Mouse (Mus musculus): ENCODE measurements at regions not wholly inside any gene's neighbourhood (a gene's known extent, or its start where the extent isn't known, plus 50 kb on each side); places are given as distances from the start of the nearest gene placed in this dataset.

DNA sequence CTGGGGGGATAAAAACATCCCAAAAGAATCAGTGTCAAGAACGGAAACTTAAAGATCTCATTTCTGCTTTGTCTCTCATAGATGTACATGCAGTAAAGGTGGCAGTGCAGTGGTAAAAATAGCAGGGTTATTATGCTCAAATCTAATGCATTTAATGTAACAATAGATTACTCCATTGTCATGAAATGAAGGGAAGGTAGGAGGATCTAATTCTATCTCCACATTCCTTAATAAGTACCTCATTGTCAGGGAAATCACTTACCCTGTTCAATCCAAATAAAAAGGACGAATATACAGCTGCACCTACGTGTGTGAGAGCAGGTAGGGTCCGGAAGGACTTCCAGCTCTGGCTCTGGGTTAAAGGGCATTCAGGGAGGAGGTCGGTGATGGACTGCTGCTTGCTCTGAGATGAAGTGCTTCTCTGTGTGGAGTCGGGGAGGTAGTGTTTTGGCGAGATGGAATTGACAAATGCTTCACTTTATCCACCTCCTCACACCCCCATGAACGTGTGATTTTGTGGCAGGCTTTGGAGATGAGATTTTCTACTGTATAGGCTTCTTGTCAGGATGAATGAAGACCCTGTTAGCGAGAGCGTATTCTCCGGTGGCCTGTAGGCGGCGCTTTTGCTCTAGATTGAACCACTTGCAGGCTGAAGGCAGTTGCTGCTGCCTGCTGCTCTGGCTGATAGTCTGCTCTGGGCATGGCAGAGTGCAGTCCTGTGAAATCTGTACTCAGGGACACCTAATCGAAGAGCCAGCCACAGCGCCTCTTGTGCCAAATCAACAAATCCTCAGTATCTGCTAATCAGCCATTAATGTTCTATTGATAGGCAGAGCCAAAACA is 424.5 kb downstream of the Igsf11 start:
- no peak overlapping the region for H3K4me3 ChIP-seq (ENCODE audit: low read depth, low read length)
- no peaks in the 10 kb centered on the region for H3K9me3 ChIP-seq (replicated peaks; ENCODE audit: control insufficient read depth, insufficient read depth, low read length, poor library complexity, severe bottlenecking)
- no peaks in the 10 kb centered on the region for H3K36me3 ChIP-seq (ENCODE audit: control insufficient read depth, insufficient read depth, low read length, poor library complexity, severe bottlenecking)
- no peak overlapping the region for H3K9ac ChIP-seq (ENCODE audit: low read depth, poor library complexity, severe bottlenecking)
- H3K27me3 ChIP-seq (ENCODE audit: control insufficient read depth, insufficient read depth, low read length, poor library complexity, severe bottlenecking), result no peaks in the 10 kb centered on the region
- H3K27ac ChIP-seq (ENCODE audit: insufficient read depth, low read length), result no peak overlapping the region
- TF ChIP-seq CTCF (IDR thresholded peaks at IDR 0.05; ENCODE audit: low read depth, low read length), result peak; percentile 64
- no peak for TF ChIP-seq EP300 (IDR thresholded peaks at IDR 0.05; ENCODE audit: insufficient read depth, low read depth, low read length)
- no peaks in the 10 kb centered on the region for H3K4me1 ChIP-seq (ENCODE audit: control insufficient read depth, insufficient read depth, low read length)

DNA sequence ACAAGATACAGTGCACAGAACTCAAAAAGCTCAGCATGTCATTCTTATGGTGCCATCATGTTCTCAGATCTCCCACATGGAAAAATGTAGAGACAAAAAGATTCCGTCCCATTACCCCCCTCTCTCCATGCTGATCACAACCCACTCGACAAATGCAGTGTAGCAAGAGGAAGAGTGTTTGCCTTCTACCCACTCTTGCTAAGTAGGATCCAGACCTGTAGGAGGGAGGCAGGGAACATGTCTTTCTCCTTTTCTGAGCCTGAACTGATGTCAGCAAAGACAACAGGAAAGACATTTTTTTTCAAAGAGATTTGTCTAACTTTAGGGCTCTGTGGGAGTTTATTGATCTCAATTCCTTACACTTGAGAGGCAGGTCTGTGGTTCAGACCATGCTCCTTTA is 433.2 kb downstream of the Igsf11 start:
- Histone ChIP-seq H3K27me3 (ENCODE audit: control insufficient read depth, insufficient read depth, low read length, poor library complexity, severe bottlenecking) (no peaks in the 10 kb centered on the region), H3K36me3 (ENCODE audit: control insufficient read depth, insufficient read depth, low read length, poor library complexity, severe bottlenecking) (no peaks in the 10 kb centered on the region), H3K27ac (ENCODE audit: insufficient read depth, low read length) (no peak overlapping the region), H3K9me3 (replicated peaks; ENCODE audit: control insufficient read depth, insufficient read depth, low read length, poor library complexity, severe bottlenecking) (no peaks in the 10 kb centered on the region), H3K4me1 (ENCODE audit: control insufficient read depth, insufficient read depth, low read length) (no peaks in the 10 kb centered on the region), H3K9ac (ENCODE audit: low read depth, poor library complexity, severe bottlenecking) (no peak overlapping the region), H3K4me3 (ENCODE audit: low read depth, low read length) (no peak overlapping the region)
- TF ChIP-seq EP300 (IDR thresholded peaks at IDR 0.05; ENCODE audit: insufficient read depth, low read depth, low read length) (no peak), POLR2A (IDR thresholded peaks at IDR 0.05; ENCODE audit: insufficient read depth, low read length) (no peak), CTCF (IDR thresholded peaks at IDR 0.05; ENCODE audit: low read depth, low read length) (no peak)

DNA sequence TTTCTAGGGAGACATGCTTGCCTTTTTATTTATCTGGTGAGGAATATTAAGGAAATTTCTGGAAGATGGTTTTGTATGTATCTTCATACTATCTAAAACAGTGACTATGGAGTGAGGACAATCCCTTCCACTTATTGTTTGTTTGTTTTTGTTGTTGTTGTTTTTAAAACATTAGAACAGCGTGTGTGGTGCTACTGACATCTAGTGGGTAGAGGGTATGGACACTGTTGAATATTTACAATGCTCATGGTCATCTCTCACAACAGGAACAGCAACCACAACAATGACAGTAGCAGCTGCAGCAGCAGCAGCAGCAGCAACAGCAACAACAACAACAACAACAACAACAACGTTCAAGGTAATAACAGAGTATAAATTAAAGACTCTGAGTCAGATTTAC is 471.2 kb downstream of the Igsf11 start:
- TF ChIP-seq CTCF (IDR thresholded peaks at IDR 0.05; ENCODE audit: low read depth, low read length), result no peak
- no peak for TF ChIP-seq EP300 (IDR thresholded peaks at IDR 0.05; ENCODE audit: insufficient read depth, low read depth, low read length)
- TF ChIP-seq POLR2A (IDR thresholded peaks at IDR 0.05; ENCODE audit: insufficient read depth, low read length), result no peak
- H3K36me3 ChIP-seq (ENCODE audit: control insufficient read depth, insufficient read depth, low read length, poor library complexity, severe bottlenecking), result no peaks in the 10 kb centered on the region
- no peak overlapping the region for H3K27ac ChIP-seq (ENCODE audit: insufficient read depth, low read length)
- H3K27me3 ChIP-seq (ENCODE audit: control insufficient read depth, insufficient read depth, low read length, poor library complexity, severe bottlenecking), result no peaks in the 10 kb centered on the region
- no peak overlapping the region for H3K9ac ChIP-seq (ENCODE audit: low read depth, poor library complexity, severe bottlenecking)
- no peak overlapping the region for H3K4me3 ChIP-seq (ENCODE audit: low read depth, low read length)
- no peaks in the 10 kb centered on the region for H3K4me1 ChIP-seq (ENCODE audit: control insufficient read depth, insufficient read depth, low read length)
- H3K9me3 ChIP-seq (replicated peaks; ENCODE audit: control insufficient read depth, insufficient read depth, low read length, poor library complexity, severe bottlenecking), result no peaks in the 10 kb centered on the region

DNA sequence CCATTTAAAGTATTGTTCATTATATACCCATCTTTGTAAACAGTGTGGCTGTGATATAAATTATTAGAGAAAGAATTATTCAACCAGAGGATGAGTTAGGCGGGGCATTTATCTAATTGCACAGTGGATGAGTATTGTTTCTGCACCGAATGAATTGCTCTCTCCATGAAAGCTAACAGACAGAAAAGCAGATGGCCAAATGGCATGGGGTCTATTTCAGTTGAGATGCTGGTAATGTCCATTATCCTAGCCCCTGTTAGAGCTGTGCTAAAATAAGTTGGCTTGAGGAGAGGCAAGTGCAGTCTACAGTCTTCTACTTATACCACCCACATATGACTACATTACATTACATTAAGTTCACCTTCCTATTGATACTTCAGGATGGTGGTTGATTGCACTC is 475.8 kb downstream of the Igsf11 start:
- TF ChIP-seq CTCF (IDR thresholded peaks at IDR 0.05; ENCODE audit: low read depth, low read length), result no peak
- no peak for TF ChIP-seq POLR2A (IDR thresholded peaks at IDR 0.05; ENCODE audit: insufficient read depth, low read length)
- no peak for TF ChIP-seq EP300 (IDR thresholded peaks at IDR 0.05; ENCODE audit: insufficient read depth, low read depth, low read length)
- Histone ChIP-seq H3K27me3 (ENCODE audit: control insufficient read depth, insufficient read depth, low read length, poor library complexity, severe bottlenecking) (no peaks in the 10 kb centered on the region), H3K4me1 (ENCODE audit: control insufficient read depth, insufficient read depth, low read length) (no peaks in the 10 kb centered on the region), H3K27ac (ENCODE audit: insufficient read depth, low read length) (no peak overlapping the region), H3K36me3 (ENCODE audit: control insufficient read depth, insufficient read depth, low read length, poor library complexity, severe bottlenecking) (no peaks in the 10 kb centered on the region), H3K9me3 (replicated peaks; ENCODE audit: control insufficient read depth, insufficient read depth, low read length, poor library complexity, severe bottlenecking) (no peaks in the 10 kb centered on the region), H3K9ac (ENCODE audit: low read depth, poor library complexity, severe bottlenecking) (no peak overlapping the region), H3K4me3 (ENCODE audit: low read depth, low read length) (no peak overlapping the region)

DNA sequence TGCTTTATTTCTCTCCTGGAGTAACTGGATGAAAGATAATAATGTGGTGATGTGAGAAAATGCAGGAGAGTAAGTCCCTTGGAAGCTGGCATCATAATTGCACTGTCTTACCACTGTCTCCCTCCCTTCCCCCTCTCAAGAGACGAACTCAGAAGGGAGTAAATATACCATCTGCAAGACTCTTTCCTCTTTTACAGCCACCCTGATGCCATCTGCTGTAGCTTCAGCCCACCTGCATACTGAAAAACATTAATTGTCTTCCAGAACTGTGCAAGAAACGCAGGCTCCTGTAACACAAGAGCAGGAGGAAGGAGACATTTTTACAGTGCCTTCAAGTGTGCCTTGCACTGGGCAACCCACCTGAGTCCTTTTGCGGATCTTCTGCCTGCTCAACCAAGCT is 482.1 kb downstream of the Igsf11 start:
- no peak overlapping the region for H3K4me3 ChIP-seq (ENCODE audit: low read depth, low read length)

DNA sequence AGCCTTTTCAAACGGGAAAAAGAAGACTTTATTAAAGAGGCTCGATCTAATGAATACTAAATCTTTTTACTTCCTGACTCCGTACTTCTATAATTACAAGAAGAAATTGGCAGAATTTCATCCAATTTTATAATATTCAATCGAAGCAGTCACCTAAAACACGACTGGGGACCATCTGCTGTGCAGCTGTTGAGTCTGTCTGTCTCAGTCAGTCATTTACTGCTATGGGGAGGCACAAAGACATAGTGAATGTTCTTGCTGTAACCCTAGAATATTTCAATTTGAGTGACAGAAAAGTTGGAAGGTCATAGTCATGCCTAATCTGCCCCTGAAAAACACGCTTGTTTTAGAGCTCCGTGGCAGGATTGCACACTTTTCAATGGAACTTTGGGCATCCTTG is 487.5 kb downstream of the Igsf11 start:
- H3K27ac ChIP-seq (ENCODE audit: insufficient read depth, low read length), result no peak overlapping the region
- no peak for TF ChIP-seq POLR2A (IDR thresholded peaks at IDR 0.05; ENCODE audit: insufficient read depth, low read length)
- TF ChIP-seq EP300 (IDR thresholded peaks at IDR 0.05; ENCODE audit: insufficient read depth, low read depth, low read length), result no peak
- no peak for TF ChIP-seq CTCF (IDR thresholded peaks at IDR 0.05; ENCODE audit: low read depth, low read length)
- H3K4me3 ChIP-seq (ENCODE audit: low read depth, low read length), result no peak overlapping the region
- no peaks in the 10 kb centered on the region for H3K27me3 ChIP-seq (ENCODE audit: control insufficient read depth, insufficient read depth, low read length, poor library complexity, severe bottlenecking)
- H3K9ac ChIP-seq (ENCODE audit: low read depth, poor library complexity, severe bottlenecking), result no peak overlapping the region
- no peaks in the 10 kb centered on the region for H3K4me1 ChIP-seq (ENCODE audit: control insufficient read depth, insufficient read depth, low read length)
- no peaks in the 10 kb centered on the region for H3K36me3 ChIP-seq (ENCODE audit: control insufficient read depth, insufficient read depth, low read length, poor library complexity, severe bottlenecking)
- H3K9me3 ChIP-seq (replicated peaks; ENCODE audit: control insufficient read depth, insufficient read depth, low read length, poor library complexity, severe bottlenecking), result no peaks in the 10 kb centered on the region

More for the DNA sequence above, 482.1 kb downstream of the Igsf11 start:
- H3K4me1 ChIP-seq (ENCODE audit: control insufficient read depth, insufficient read depth, low read length), result no peaks in the 10 kb centered on the region
- no peaks in the 10 kb centered on the region for H3K9me3 ChIP-seq (replicated peaks; ENCODE audit: control insufficient read depth, insufficient read depth, low read length, poor library complexity, severe bottlenecking)
- no peak overlapping the region for H3K27ac ChIP-seq (ENCODE audit: insufficient read depth, low read length)
- no peaks in the 10 kb centered on the region for H3K27me3 ChIP-seq (ENCODE audit: control insufficient read depth, insufficient read depth, low read length, poor library complexity, severe bottlenecking)
- TF ChIP-seq EP300 (IDR thresholded peaks at IDR 0.05; ENCODE audit: insufficient read depth, low read depth, low read length) (no peak), POLR2A (IDR thresholded peaks at IDR 0.05; ENCODE audit: insufficient read depth, low read length) (no peak), CTCF (IDR thresholded peaks at IDR 0.05; ENCODE audit: low read depth, low read length) (no peak)
- H3K9ac ChIP-seq (ENCODE audit: low read depth, poor library complexity, severe bottlenecking), result no peak overlapping the region
- H3K36me3 ChIP-seq (ENCODE audit: control insufficient read depth, insufficient read depth, low read length, poor library complexity, severe bottlenecking), result no peaks in the 10 kb centered on the region
